Mouse (Mus musculus) ES-E14 (cell line): ENCODE data around the gene Sh3glb2. TPM values are rescaled to one million over a fixed set of nuclear protein-coding genes. Genes with fewer than 3 reads are reported as not detected.

Experiments
- DNase-seq: peaks from one replicate; pipeline ENCODE4 v3.0.0-alpha.2; 2013; ENCODE audit warnings: low read depth, low spot score
- H3K27ac ChIP-seq: 2 replicates; pipeline ENCODE4 v1.5.1; 2012; ENCODE audit warnings: low read depth, mild to moderate bottlenecking, low read length, moderate library complexity, mixed read lengths; ENCODE audit not compliant: poor library complexity, insufficient read depth, severe bottlenecking
- H3K36me3 ChIP-seq: 2 replicates; pipeline ENCODE4 v1.6.1; 2012; ENCODE audit warnings: mild to moderate bottlenecking, low read length, moderate library complexity, mixed read lengths; ENCODE audit not compliant: control insufficient read depth, poor library complexity, insufficient read depth, severe bottlenecking
- H3K4me1 ChIP-seq, 2 experiments: fragments of 150-350 bp in 1 of 2; sonication (generic) in 1 of 2; 2 replicates each; pipeline ENCODE4 v1.6.1; 2012; ENCODE audit warnings: low read length in 2 of 2, mild to moderate bottlenecking in 1 of 2, mixed read lengths in 1 of 2; ENCODE audit not compliant: control insufficient read depth in 2 of 2, insufficient read depth in 2 of 2, poor library complexity in 1 of 2
- H3K4me3 ChIP-seq, 2 experiments: fragments of 150-350 bp in 1 of 2; sonication (generic) in 1 of 2; 2 replicates each; pipeline ENCODE4 v1.5.1; 2012; ENCODE audit warnings: low read length in 2 of 2, low read depth in 1 of 2, mild to moderate bottlenecking in 1 of 2, mixed read lengths in 1 of 2; ENCODE audit not compliant: insufficient read depth in 1 of 2, poor library complexity in 1 of 2, severe bottlenecking in 1 of 2
- H3K9ac ChIP-seq: 2 replicates; pipeline ENCODE4 v1.6.1; 2012; ENCODE audit warnings: low read depth, mild to moderate bottlenecking, low read length, mixed read lengths; ENCODE audit not compliant: poor library complexity, insufficient read depth, severe bottlenecking
- H3K9me3 ChIP-seq: fragments of 150-350 bp; sonication (generic); 2 replicates; pipeline ENCODE4 v1.6.1; 2012; ENCODE audit warnings: low read depth, mild to moderate bottlenecking, low read length; ENCODE audit not compliant: control insufficient read depth, insufficient read depth
- CHD2 ChIP-seq: IDR thresholded peaks from 2 replicates; pipeline ENCODE4 v1.6.1; 2014; ENCODE audit warnings: mild to moderate bottlenecking, low read depth, low read length, inconsistent platforms
- HCFC1 ChIP-seq: IDR thresholded peaks from 2 replicates; pipeline ENCODE4 v1.6.1; 2012; ENCODE audit warnings: low read length, inconsistent platforms, borderline replicate concordance; ENCODE audit not compliant: insufficient read depth
- MAFK ChIP-seq: IDR thresholded peaks from 2 replicates; pipeline ENCODE4 v1.6.1; 2014; ENCODE audit warnings: mild to moderate bottlenecking, low read depth, low read length, inconsistent platforms; ENCODE audit not compliant: insufficient read depth
- ZC3H11A ChIP-seq: IDR thresholded peaks from 2 replicates; pipeline ENCODE4 v1.6.1; 2012; ENCODE audit warnings: low read depth, mild to moderate bottlenecking, inconsistent platforms, low read length, borderline replicate concordance
- ZNF384 ChIP-seq: IDR thresholded peaks from 2 replicates; pipeline ENCODE4 v1.6.1; 2012; ENCODE audit warnings: low read depth, low read length, inconsistent platforms
- in situ Hi-C, 2 experiments: fragments of 600-800 bp; cut with MboI; formaldehyde crosslinking; loops; one replicate each; pipeline ENCODE4 v1.15.1; 2025; ENCODE audit warnings: low sequenced_read_pairs in 2 of 2, inconsistent platforms in 1 of 2; ENCODE audit not compliant: unreplicated experiment in 2 of 2
- total RNA-seq: library from RNA; depleted of rRNA; stranded (reverse); fragments of 300-350 nt; gene quantifications from 2 replicates; pipeline ENCODE4 v1.2.3, GENCODE M21; 2012

Gene Sh3glb2
- total RNA-seq, 1 experiment = 64.8 TPM

DNA sequence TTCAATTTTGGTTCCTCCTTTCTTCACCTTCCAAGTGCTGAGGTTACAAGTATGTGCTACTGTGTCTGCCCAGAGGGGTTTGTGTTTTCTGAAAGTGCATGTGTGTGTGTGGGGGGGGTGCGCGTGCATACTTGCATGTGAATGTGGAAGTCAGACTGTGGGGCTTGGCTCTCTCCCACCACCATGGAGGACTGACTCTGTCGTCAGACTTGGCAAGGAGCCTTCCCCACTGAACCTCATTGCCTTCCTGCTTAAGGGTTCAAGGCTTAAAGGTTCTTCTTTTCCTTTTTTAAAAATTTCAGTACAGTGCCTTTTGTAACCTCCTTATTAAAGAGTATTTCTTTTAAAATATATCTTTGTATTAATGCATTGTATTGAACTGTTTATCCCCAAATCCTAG, 30.3 kb downstream of the Sh3glb2 start:
- no peaks in the 10 kb centered on the region for H3K9me3 ChIP-seq
- no peak overlapping the region for H3K9ac ChIP-seq
- TF ChIP-seq MAFK (no peak), HCFC1 (no peak), ZNF384 (no peak), ZC3H11A (no peak), CHD2 (no peak)
- H3K4me3 ChIP-seq = no peak overlapping the region
- DNase-seq = no peak
- no peak overlapping the region for H3K27ac ChIP-seq
- H3K4me1 ChIP-seq = no peaks in the 10 kb centered on the region
- peaks cover 71% of the 10 kb centered on the region for H3K36me3 ChIP-seq
- in situ Hi-C loops = no loop called here

DNA sequence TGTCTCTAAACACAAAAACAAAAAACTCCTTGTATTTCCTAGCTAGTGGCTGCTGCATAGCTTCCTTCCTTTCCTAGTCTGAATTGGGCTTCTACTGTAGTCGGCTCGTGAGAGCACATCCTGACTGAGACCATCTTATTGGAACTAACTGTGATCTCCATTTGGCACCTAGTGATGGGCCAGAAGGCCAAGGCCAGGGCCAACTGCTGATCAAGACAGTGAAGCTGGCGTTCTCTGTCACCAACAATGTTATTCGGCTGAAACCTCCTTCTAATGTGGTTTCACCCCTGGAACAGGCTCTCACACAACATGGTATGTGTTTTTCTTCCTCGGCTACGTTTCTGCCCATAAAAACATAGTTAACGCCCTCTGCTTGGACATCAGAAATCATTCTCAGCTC, 31.9 kb downstream of the Sh3glb2 start:
- H3K27ac ChIP-seq = no peak overlapping the region
- H3K9ac ChIP-seq = no peak overlapping the region
- no peak for TF ChIP-seq ZNF384
- TF ChIP-seq MAFK = no peak
- no peak for TF ChIP-seq CHD2
- TF ChIP-seq HCFC1 = no peak
- TF ChIP-seq ZC3H11A = no peak
- peaks cover 71% of the 10 kb centered on the region for H3K36me3 ChIP-seq
- H3K4me3 ChIP-seq = no peak overlapping the region
- in situ Hi-C loops = no loop called here
- no peak for DNase-seq
- no peaks in the 10 kb centered on the region for H3K4me1 ChIP-seq
- no peaks in the 10 kb centered on the region for H3K9me3 ChIP-seq

- Histone ChIP-seq H3K4me1 (no peaks in the 10 kb centered on the region), H3K9ac (no peak overlapping the region), H3K27ac (no peak overlapping the region), H3K4me3 (no peak overlapping the region), H3K9me3 (no peaks in the 10 kb centered on the region), H3K36me3 (peaks cover 68% of the 10 kb centered on the region)
- no peak for DNase-seq
- TF ChIP-seq CHD2 = no peak
- TF ChIP-seq MAFK = no peak
- in situ Hi-C loops = no loop called here
Observed at GRCm38 (mm10) chr2:30325296-30325695, 33.8 kb downstream of the Sh3glb2 start.

DNA sequence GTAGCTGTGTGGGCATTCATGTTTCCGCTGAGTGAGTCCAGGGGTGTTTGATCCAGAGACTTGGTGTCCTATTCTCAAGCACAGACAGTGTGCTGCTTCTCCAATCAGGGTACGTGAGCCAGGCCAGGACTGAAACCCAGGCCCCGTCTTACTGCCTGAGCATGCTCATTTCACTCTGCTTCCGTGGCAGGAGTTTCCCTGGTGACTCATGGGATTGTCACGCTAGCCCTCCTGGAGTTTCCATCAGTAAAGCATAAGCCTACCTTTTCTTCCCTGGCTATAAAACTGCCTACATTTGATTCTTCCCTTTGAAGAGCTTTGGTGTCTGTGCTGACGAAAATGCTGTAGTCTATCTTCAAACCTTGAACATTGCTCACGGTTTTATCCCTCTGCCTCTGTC, 36.0 kb downstream of the Sh3glb2 start:
- in situ Hi-C loops = loop anchor here in 1 of 2 experiments (25.0 kb wide), 2 partner anchors 411 to 1161 kb away; no protein-coding TSS in a partner anchor
- H3K4me1 ChIP-seq = no peaks in the 10 kb centered on the region
- no peak overlapping the region for H3K9ac ChIP-seq
- TF ChIP-seq CHD2 = no peak
- no peak for TF ChIP-seq MAFK
- no peak for TF ChIP-seq ZNF384
- TF ChIP-seq HCFC1 = no peak
- TF ChIP-seq ZC3H11A = no peak
- no peak overlapping the region for H3K27ac ChIP-seq
- no peaks in the 10 kb centered on the region for H3K9me3 ChIP-seq
- no peak for DNase-seq
- peaks cover 62% of the 10 kb centered on the region for H3K36me3 ChIP-seq
- H3K4me3 ChIP-seq = no peak overlapping the region

GRCm38 (mm10) chr2:30319260-30319659, 39.9 kb downstream of the Sh3glb2 start:
- Histone ChIP-seq H3K27ac (no peak overlapping the region), H3K36me3 (peaks cover 63% of the 10 kb centered on the region), H3K4me3 (no peak overlapping the region)

More at GRCm38 (mm10) chr2:30319260-30319659, 39.9 kb downstream of the Sh3glb2 start:
- Histone ChIP-seq H3K9me3 (no peaks in the 10 kb centered on the region), H3K9ac (no peak overlapping the region), H3K4me1 (no peaks in the 10 kb centered on the region)
- in situ Hi-C loops = loop anchor here in 1 of 2 experiments (25.0 kb wide), 2 partner anchors 407 to 1157 kb away; no protein-coding TSS in a partner anchor
- DNase-seq = no peak
- TF ChIP-seq HCFC1 = no peak
- no peak for TF ChIP-seq ZC3H11A
- no peak for TF ChIP-seq MAFK
- TF ChIP-seq ZNF384 = no peak
- TF ChIP-seq CHD2 = no peak
